Mouse (Mus musculus) heart, embryonic 11.5 days (tissue): Measurements from ENCODE around the gene Bicc1. TPM values are rescaled to one million over a fixed set of nuclear protein-coding genes. Genes with fewer than 3 reads are reported as not detected.
A peak's percentile ranks its signal among the peaks of the same experiment; 100 is the strongest.

Experiments
- ATAC-seq: fragments of 200-750 bp; cut with Nextera tagmentation; replicated peaks from 2 replicates; pipeline ENCODE4 v1.8.0; 2017; ENCODE audit warnings: moderate library complexity; ENCODE audit not compliant: insufficient number of reproducible peaks, low FRiP score, low TSS enrichment
- H3K27ac ChIP-seq: fragments of 300-500 bp; sonication (generic); 2 replicates; pipeline ENCODE4 v1.5.1; 2014; ENCODE audit warnings: mild to moderate bottlenecking, low read depth, low read length
- H3K27me3 ChIP-seq: fragments of 300-500 bp; sonication (generic); 2 replicates; pipeline ENCODE4 v1.6.1; 2014; ENCODE audit warnings: mild to moderate bottlenecking, low read length, mixed read lengths; ENCODE audit not compliant: control insufficient read depth, insufficient read depth
- H3K36me3 ChIP-seq: fragments of 300-500 bp; sonication (generic); 2 replicates; pipeline ENCODE4 v1.6.1; 2014; ENCODE audit warnings: mild to moderate bottlenecking, low read length, moderate library complexity, mixed read lengths; ENCODE audit not compliant: control insufficient read depth, insufficient read depth
- H3K4me1 ChIP-seq: fragments of 300-500 bp; sonication (generic); 2 replicates; pipeline ENCODE4 v1.6.1; 2014; ENCODE audit warnings: low read length; ENCODE audit not compliant: control insufficient read depth, insufficient read depth
- H3K4me2 ChIP-seq: fragments of 300-500 bp; sonication (generic); 2 replicates; pipeline ENCODE4 v1.6.1; 2014; ENCODE audit warnings: mild to moderate bottlenecking, moderate library complexity
- H3K4me3 ChIP-seq: fragments of 300-500 bp; sonication (generic); 2 replicates; pipeline ENCODE4 v1.5.1; 2014; ENCODE audit warnings: low read depth, low read length
- H3K9ac ChIP-seq: fragments of 300-500 bp; sonication (generic); 2 replicates; pipeline ENCODE4 v1.6.1; 2014; ENCODE audit warnings: mild to moderate bottlenecking, low read depth, low read length, moderate library complexity
- H3K9me3 ChIP-seq: fragments of 300-500 bp; sonication (generic); replicated peaks from 2 replicates; pipeline ENCODE4 v1.6.1; 2016; ENCODE audit warnings: low read length; ENCODE audit not compliant: control insufficient read depth
- WGBS: fragments of 180-500 bp; shearing (Covaris S2); extraction: QIAGEN DNeasy Blood & Tissue Kit; methylation state at CpG from one replicate; pipeline ENCODE4 v1.1.7; 2014; ENCODE audit not compliant: insufficient replicate concordance; 5-methylcytosine and 5-hydroxymethylcytosine counted together
- polyA plus RNA-seq: library from polyadenylated mRNA; unstranded; fragments of >200 nt; fragmentation: Nextera tagmentation; extraction: Ambion mirVana; gene quantifications from 2 replicates; pipeline ENCODE4 v1.2.1, GENCODE M21; 2014

The Bicc1 gene
- polyA plus RNA-seq, 1 experiment from 2014 or later = 14.1 TPM

DNA sequence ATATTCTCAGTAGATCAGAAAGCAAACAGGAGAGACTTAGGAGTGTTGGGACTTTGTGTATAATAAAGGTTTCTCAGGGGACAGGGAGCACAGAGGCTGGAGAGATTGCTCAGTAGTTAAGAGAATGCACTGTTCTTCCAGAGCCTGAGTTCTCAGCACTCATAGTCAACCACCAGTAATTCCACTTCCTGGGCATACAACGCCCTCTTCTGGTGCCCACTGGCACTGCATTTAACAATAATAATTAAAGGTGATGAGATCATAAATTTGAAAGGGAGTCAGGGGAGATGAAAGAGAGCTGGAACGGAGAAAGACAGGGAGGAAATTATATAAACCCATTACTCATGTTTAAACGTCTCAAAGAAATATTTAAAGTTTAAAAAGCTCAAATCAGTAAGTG, 35.5 kb downstream of the Bicc1 start:
- H3K4me2 ChIP-seq = no peak overlapping the region
- ATAC-seq = no peak
- H3K4me3 ChIP-seq = no peak overlapping the region
- no peaks in the 10 kb centered on the region for H3K27me3 ChIP-seq
- H3K9me3 ChIP-seq = no peaks in the 10 kb centered on the region
- no peak overlapping the region for H3K9ac ChIP-seq
- WGBS = 49% methylated on average over 3 of the region's 3 CpGs
- H3K27ac ChIP-seq = no peak overlapping the region
- no peaks in the 10 kb centered on the region for H3K36me3 ChIP-seq
- H3K4me1 ChIP-seq = peaks cover 4% of the 10 kb centered on the region; the same call in 1 of the 2 replicates

DNA sequence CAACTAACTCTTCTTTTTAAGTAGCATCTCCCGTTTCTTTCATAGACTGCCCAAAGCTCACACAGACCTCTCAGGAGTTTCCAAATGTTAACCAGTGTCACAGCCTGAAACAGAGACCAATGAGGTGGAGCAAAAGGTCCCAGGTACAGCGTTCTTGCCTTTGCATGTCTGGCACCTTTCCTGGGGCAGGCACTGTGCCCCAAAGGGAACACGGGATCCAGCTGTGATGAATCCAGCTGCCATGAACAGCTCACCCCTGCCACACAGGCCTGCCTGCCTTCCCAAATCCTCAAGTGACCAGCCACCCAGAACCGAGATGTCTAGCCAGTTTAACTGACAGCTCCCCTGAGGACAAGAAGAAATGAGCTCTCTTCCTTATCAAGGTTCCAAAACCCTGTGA, 36.1 kb downstream of the Bicc1 start:
- Histone ChIP-seq H3K4me3 (no peak overlapping the region), H3K4me2 (no peak overlapping the region), H3K9ac (no peak overlapping the region), H3K27me3 (no peaks in the 10 kb centered on the region), H3K36me3 (no peaks in the 10 kb centered on the region), H3K9me3 (no peaks in the 10 kb centered on the region), H3K4me1 (peaks cover 4% of the 10 kb centered on the region; the same call in 1 of the 2 replicates), H3K27ac (no peak overlapping the region)
- 36% methylated on average over 4 of the region's 4 CpGs for WGBS
- ATAC-seq = no peak

DNA sequence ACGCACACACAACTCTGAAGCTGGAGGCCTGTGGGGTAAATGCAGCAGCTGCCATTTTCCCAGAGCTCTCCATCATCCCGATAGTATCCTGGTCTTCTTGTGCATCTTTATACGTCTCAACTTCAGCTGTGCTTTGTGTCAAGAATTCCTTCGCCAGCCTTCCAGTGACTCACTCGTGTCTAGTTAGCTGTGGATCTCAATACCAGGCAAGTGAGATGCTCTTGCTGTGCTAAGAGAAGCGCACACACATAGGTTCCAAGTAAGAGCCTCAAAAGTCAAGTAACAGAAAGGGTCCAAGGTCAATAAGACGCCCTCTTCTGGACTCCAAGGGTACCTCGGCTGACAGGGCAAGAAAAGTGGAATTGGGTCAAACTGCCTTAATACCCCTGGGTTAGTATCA, 37.0 kb downstream of the Bicc1 start:
- no peak for ATAC-seq
- Histone ChIP-seq H3K4me1 (peaks cover 4% of the 10 kb centered on the region; the same call in 1 of the 2 replicates), H3K9me3 (no peaks in the 10 kb centered on the region), H3K4me3 (no peak overlapping the region), H3K9ac (no peak overlapping the region), H3K27me3 (no peaks in the 10 kb centered on the region), H3K27ac (no peak overlapping the region), H3K36me3 (no peaks in the 10 kb centered on the region), H3K4me2 (no peak overlapping the region)
- 72% methylated on average over 8 of the region's 8 CpGs for WGBS

DNA sequence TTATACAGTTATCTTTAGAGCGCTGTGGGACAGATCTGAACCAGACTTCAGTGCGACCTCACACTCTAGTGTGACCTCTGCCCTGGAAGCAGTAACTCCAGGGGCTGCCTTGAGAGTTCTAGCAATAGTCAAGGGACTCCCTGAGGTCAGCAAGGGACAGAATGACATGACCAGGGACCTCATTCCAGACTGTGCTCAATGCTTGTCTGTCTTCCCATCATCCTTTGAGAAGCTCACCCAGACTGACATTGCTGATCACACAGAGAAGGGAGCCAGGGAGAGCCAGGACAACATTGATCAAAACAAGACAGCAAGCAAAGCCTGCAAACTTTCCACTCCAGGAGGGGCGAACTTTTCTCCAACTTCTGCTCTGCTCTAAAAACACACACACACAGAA, 38.7 kb downstream of the Bicc1 start:
- Histone ChIP-seq H3K36me3 (no peaks in the 10 kb centered on the region), H3K4me2 (no peak overlapping the region), H3K27me3 (no peaks in the 10 kb centered on the region), H3K9me3 (no peaks in the 10 kb centered on the region), H3K27ac (no peak overlapping the region), H3K4me3 (no peak overlapping the region), H3K9ac (no peak overlapping the region), H3K4me1 (peaks cover 4% of the 10 kb centered on the region; the same call in 1 of the 2 replicates)
- 79% methylated on average over 3 of the region's 3 CpGs for WGBS
- ATAC-seq = no peak

DNA sequence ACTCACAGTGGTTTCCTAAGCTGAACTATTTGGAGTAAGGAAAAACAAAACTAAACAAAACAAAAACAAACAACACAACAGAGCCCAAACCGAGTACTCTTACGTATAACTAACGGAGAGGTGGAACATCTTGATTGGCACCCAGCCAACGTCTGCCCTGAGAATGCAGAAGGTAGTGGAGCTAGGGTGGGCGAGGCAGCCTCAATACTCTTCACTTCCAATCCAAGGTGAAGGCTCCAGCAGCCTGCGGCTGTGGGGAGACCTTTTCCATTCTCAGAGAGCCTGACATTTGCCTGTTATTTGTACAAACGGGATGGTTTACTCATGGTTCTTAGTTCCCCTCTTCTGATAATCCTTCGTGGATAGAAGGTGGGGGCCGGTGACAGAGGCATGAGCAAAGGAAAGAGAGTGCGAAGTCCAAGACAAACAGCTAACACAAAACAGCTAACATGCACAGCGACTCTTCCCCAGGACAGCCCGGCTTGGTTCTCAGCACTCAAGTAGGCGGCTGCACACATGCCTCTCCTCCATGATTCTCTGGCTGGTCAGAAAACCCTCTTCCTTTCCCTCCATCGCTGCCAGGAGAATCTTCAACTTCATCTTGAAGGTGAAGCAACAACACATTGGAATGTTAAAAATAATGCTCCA, 39.3 kb downstream of the Bicc1 start:
- H3K4me2 ChIP-seq = no peak overlapping the region
- H3K36me3 ChIP-seq = no peaks in the 10 kb centered on the region
- peaks cover 4% of the 10 kb centered on the region; the same call in 1 of the 2 replicates for H3K4me1 ChIP-seq
- no peak for ATAC-seq
- H3K4me3 ChIP-seq = no peak overlapping the region
- no peak overlapping the region for H3K27ac ChIP-seq
- H3K9me3 ChIP-seq = no peaks in the 10 kb centered on the region
- H3K9ac ChIP-seq = no peak overlapping the region
- H3K27me3 ChIP-seq = no peaks in the 10 kb centered on the region
- 72% methylated on average over 14 of the region's 14 CpGs for WGBS

DNA sequence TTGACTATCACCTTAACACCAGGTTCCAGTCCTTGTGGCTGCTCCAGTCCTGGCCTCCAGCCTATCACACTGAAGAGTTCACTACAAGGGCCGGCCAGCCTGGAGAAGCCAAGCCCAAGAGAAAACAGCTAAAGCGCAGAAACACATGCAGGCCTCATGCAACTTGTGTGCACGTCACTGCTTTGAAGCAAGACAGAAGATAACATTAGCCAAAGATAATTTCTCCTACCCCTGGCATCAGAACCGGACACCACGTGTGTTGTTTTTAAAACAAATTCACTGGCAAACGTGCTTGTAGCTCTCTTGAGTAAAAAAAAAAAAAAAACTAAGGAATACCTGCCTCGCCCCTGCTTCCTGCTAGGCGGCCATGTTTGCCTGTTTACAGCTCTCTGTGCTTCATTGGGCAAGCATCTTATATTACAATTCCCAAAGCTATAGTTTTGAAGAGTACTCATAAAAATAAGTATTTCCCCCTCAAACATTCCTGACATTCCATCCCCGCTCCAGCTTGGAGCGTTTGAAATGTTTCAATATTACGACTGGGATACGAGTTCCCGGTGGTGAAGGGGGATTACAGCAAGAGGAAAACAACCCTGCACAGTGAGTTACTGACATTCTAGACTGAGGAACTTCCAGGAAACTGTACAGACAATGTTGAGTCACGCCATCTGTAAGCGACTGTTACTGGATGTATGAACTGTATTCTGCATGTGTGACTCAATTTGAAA, 40.2 kb downstream of the Bicc1 start:
- Histone ChIP-seq H3K27me3 (no peaks in the 10 kb centered on the region), H3K4me1 (peaks cover 4% of the 10 kb centered on the region; the same call in 1 of the 2 replicates), H3K27ac (peak overlapping the region; percentile 35; the same call in 1 of the 2 replicates), H3K4me2 (no peak overlapping the region), H3K4me3 (no peak overlapping the region), H3K9ac (no peak overlapping the region), H3K9me3 (no peaks in the 10 kb centered on the region), H3K36me3 (no peaks in the 10 kb centered on the region)
- no peak for ATAC-seq
- 54% methylated on average over 15 of the region's 15 CpGs for WGBS

DNA sequence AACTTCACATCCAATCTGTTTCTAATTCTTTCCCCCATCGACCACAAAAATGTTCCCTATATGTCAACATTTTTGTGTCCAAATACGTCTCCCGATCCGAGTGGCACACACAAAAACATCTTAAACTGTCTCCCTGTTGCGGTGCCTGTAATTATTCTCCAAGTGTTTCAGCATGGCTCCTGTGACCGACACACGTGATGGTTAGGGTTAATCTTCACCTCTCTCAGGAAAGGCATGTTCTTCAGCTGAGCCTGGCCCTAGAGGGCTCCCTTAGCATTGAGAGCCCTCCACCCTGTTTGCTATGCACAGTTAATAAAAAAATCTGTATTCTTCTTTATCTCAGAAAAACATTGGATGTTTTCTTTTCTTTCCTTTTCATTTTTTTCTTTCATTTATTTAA, 41.7 kb downstream of the Bicc1 start:
- peaks cover 4% of the 10 kb centered on the region; the same call in 1 of the 2 replicates for H3K4me1 ChIP-seq
- H3K27ac ChIP-seq = no peak overlapping the region
- H3K9ac ChIP-seq = no peak overlapping the region
- WGBS = 86% methylated on average over 7 of the region's 7 CpGs
- ATAC-seq = no peak
- H3K36me3 ChIP-seq = no peaks in the 10 kb centered on the region
- H3K4me3 ChIP-seq = no peak overlapping the region
- no peaks in the 10 kb centered on the region for H3K9me3 ChIP-seq
- no peaks in the 10 kb centered on the region for H3K27me3 ChIP-seq
- no peak overlapping the region for H3K4me2 ChIP-seq

DNA sequence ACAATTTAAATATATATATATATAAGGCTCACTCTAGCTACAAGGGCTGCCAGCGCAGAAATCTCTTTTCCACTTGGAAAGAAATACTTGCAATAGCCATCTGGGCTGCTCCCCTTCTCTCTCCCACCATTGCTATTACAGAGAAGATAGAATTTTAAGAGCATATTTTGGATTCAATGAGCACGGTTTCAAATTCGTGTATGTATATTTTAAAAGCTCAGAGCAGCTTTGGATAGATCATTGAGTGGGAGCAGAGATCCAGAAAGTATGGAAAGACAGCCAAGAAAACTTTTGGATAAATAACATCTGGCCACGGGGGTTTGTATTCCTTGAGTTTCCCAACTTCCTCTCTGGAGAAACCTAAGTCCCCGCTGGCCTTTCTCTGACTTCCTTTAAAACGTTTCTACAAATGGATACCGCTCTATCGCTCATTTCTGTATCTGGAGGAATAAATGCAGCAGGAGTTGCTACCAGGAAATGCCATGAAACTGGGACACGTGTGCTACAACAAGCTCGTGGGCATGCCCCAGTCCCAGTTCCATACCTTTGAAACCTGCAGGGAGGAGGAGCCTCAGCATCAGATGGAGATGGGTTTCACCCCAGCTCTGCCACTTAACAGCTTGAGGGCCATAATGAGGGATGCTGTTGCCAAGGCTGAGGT, 45.1 kb downstream of the Bicc1 start:
- H3K9me3 ChIP-seq = no peaks in the 10 kb centered on the region
- H3K27ac ChIP-seq = no peak overlapping the region
- no peak overlapping the region for H3K9ac ChIP-seq
- no peaks in the 10 kb centered on the region; the same call in 1 of the 2 replicates for H3K4me1 ChIP-seq
- ATAC-seq = no peak
- H3K27me3 ChIP-seq = no peaks in the 10 kb centered on the region
- H3K36me3 ChIP-seq = no peaks in the 10 kb centered on the region
- WGBS = 73% methylated on average over 10 of the region's 10 CpGs
- H3K4me2 ChIP-seq = no peak overlapping the region
- no peak overlapping the region for H3K4me3 ChIP-seq
